Mouse (Mus musculus): ENCODE measurements around the gene Leng9.

The Leng9 gene

DNA sequence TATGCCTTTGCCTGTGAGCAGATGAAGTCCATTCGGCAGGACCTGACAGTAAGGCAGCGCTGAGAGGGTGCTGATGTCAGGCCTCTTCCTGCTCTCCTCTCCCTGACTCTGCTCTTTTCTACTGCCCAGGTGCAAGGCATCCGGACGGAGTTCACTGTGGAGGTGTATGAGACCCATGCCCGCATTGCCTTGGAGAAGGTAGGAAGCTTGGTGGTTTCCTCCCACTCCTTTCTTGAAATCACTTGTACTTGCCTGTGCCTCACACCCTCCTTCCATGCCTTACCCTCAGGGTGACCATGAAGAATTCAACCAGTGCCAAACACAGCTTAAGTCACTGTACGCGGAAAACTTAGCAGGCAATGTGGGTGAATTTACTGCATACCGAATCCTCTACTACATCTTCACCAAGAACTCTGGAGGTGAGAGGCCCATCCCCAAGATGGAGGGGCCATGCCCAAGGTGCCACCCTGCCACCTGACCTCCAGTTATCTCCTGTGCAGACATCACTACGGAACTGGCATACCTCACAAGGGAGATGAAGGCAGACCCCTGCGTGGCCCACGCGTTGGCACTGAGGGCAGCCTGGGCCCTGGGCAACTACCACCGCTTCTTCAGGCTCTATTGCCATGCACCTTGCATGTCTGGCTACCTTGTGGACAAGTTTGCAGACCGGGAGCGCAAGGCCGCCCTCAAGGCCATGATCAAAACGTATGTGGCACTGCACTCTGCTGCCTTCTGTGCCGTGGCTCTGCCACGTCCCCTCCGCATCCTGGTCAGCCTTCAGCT lies 5.2 kb downstream of the Leng9 start:
- DNase-seq (ENCODE audit: low spot score in 2 of 2), result no peak

DNA sequence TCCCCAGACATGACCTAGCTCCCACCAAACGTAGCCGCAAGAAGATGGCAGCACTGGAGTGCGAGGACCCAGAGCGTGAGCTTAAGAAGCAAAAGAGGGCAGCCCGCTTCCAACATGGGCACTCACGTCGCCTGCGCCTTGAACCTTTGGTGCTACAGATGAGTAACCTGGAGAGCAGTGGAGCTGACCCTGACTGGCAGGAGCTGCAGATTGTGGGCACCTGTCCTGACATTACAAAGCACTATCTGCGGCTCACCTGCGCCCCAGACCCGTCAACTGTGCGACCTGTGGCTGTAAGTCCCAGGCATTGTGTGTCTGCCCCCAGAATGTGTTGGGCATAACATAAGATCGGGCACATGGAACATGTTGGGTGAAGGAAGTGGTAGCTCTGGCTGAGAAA lies 6.1 kb downstream of the Leng9 start:
- no peak for DNase-seq (ENCODE audit: low spot score in 2 of 2)

DNA sequence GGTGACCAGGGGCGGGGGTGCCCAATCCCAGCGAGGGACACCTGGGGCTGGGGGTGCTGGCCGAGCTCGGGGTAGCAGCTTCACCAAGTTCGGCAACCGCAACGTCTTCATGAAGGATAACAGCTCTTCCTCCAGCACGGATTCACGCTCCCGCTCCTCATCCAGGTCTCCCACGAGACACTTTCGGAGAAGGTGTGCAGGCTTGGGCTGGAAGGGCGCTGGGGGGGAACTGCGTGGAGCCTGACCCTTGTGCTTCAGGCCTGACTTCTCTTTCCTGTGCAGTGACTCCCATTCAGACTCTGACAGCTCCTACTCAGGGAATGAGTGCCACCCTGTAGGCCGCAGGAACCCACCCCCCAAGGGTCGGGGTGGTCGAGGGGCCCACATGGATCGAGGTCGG lies 6.7 kb downstream of the Leng9 start:
- no peak for DNase-seq (ENCODE audit: low spot score in 2 of 2)

DNA sequence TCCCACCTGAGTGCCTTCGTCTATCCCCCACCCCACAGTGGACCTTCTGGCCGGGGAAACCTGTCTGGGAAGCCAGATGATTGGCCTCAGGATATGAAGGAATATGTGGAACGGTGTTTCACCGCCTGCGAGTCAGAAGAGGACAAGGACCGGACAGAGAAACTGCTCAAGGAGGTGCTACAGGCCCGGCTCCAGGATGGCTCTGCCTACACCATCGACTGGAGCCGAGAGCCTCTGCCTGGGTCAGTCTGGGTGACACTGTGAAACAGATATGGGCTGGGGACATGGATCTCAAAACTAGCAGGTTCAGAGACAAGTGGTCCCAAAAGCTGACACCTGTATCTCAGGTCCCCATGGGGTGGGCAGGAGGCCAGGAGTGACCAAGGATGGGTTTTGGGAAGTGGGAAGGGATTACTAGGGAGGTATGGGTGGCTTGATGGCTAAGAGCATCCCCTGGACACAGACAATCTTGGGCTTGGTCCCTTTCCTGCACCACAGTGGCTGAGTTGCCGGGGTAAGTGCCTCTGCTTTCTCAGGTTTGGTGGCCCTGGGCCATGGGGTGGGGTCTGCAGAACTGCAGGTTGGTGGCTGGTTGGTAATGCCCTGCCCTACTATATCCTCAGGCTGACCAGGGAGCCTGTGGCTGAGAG lies 7.3 kb downstream of the Leng9 start:
- DNase-seq (ENCODE audit: low spot score in 2 of 2), result no peak

DNA sequence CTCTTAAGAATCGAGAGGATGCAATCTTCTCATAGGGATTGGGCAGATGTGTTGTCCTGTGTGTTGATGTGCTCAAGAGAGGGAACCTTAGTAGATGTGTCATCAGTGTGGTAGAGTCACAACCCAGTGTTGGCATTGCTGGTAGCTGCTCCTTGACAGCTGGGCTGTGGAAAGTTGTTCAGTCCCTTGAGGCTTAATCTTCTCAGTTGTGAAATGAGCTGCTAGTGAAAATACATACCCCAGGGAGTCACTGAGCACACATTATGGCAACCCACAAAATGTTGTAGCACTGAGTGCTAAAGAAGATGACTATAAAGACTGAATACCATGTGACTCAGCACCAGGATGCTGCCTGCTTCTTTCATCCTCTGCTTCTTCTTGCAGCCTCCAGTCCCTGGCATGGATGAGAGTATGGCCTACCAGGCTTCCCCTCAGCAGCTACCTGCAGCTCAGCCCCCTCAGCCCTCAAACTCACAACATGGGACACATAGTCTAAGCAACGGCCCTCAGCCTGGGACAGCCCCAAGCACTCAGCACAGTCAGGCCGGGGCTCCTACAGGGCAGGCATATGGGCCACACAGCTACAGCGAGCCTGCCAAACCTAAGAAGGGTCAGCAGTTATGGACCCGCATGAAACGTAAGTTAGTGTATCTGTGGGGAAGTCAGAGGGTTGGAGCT lies 8.4 kb downstream of the Leng9 start:
- no peak for DNase-seq (ENCODE audit: low spot score in 2 of 2)

DNA sequence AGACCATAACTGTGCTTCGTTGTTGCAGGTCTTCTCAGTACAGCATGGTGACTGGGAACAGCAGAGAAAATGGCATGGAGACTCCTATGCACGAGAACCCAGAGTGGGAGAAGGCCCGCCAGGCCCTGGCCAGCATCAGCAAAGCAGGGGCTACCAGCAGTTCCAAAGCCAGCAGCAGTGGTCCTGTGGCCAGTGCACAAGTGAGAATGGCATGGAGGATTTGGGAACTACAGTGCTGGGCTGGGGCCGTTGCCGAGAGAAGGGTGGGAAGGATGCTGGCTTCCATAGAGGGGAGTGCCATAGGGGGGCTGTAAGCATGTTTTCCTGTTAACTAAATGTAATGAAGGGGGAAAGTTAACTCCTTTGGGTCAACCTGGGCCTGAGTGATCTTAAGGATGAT lies 10.8 kb downstream of the Leng9 start:
- no peak for DNase-seq (ENCODE audit: low spot score in 2 of 2)

DNA sequence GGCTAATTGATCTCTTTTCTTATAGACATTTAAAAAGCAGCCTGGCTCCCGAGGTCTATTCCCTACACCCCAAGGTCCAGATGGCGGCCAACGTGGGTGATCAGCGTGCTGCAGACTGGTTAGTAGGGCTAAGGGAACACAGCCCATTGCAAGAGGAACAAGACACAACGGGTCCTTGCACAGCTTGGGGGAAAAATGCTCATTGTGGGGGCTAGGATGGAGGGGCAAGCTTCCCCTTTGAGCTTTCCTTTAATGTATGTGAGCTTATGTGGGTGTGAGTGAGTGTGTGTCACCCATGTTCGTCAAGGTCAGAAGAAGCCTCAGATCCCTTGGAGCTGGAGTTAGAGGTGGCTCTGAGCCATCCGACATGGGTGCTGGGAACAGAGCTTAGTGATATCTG lies 11.5 kb downstream of the Leng9 start:
- no peak for DNase-seq (ENCODE audit: low spot score in 2 of 2)

DNA sequence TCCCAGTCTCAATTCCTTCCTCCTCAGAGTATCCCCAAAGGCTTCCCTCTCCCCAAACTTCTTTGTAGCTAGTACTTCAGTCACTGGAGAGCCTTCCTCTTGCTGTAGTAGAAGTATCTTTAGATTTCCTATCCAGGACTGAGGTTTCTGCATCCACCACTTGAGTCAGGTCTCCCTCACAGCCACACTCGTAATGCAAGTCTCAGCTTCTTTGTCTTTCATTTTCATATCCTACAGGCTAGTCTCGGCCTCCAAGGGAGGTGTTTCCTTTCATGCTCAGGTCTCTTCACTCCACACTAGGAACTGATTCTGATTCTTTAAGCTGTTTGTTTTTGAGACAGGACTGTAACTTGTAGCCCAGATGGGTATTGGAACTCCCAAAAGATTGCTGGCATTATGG lies 12.0 kb downstream of the Leng9 start:
- no peak for DNase-seq (ENCODE audit: low spot score in 2 of 2)

DNA sequence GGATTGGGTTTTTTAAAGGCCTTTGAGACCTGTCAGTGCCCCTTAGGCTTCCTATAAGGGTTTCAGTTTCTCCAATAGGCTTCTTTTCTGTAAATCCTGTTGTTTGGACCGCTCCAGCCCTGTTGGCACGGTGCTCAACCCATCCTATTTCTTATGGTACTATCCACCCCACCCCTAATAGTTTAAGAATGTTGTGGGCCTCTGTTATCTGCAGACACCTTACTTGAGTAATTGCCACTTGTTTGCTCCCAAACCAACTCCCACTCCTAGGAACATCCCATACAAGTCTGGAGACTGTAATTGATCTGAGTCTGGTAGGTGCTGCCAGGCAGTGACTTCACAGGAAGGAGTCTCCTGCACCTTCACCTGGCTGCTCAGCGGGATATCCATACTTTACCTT lies 12.4 kb downstream of the Leng9 start:
- DNase-seq (ENCODE audit: low spot score in 2 of 2), result no peak

DNA sequence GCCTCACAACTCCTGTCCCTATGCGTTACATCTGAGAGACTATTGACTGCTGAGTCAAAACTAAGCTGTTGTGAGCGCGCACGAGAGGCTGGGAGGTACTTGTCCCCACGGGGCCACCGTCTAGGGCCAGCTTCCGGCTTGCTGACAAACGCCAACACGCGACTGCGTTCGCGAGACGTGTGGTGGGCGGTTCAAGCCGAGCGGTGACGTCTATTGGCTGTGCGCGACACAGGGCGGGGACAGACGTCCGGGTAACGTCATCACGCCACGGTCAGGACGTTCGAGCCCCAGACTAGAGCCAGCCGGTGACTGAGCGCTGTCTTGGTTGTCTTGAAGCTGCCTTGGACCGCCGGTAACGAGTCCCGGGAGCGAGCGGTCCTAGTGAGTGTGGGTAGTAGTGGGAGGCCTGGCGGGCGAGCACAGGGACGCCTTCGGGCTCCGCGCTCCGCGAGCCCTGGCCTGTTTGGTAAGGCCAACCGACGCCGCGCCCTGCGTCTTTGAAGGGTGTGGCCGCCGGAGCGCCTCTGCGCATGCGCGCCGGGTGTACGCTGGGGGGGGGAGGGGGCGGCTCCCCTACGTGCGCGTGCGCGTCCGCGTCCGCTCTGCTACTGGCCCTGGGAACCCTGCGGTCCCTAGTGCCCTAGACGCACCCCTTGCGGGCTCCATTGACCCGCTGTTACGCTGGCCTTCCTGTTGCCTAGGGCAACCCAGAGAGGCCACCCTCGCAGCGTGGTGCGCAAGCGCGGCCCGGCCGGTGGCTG lies 13.2 kb downstream of the Leng9 start, which contains the start of gene Leng8:
Leng8 (plus strand) TSS at position 269 of the 761 bp plus-strand sequence.
- peak; percentile 97 to 99 for DNase-seq (ENCODE audit: low spot score in 2 of 2)

DNA sequence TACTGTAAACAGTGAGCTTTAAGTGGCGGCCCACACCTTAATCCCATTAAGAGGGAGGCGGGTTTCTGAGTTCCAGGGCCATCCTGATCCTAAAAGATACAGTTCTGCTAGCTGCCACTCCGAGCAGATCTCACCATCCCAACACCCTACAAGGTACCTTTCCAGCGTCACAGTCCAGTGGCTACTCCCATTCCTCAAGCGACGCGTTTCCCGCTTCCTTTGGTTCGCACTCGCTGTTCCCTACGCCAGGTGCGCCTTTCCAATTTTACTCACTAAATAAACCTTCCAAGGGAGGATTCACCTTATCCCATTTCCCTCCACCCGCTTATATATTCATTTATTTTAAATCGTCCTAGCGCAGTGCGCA lies 13.8 kb downstream of the Leng9 start:
- no peak for DNase-seq (ENCODE audit: low spot score in 2 of 2)

DNA sequence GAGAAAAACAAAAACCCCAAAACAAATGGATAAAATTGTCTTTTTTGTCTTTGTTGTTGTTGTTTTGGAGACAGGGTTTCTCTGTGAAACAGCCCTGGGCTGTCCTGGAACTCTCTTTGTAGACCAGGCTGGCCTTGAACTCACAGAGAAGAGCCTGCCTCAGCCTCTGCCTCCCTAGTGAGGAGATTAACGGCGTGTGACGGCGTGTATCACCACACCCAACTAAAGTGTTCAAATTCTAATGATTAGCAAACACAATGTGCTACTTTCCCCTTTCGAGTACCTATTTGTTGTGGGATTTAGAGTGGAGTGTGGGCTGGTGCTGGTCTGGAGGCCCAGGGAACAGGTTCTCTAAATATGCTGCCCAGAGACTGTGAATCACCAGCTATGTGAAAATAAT lies 15.3 kb downstream of the Leng9 start:
- DNase-seq (ENCODE audit: low spot score in 2 of 2), result no peak

DNA sequence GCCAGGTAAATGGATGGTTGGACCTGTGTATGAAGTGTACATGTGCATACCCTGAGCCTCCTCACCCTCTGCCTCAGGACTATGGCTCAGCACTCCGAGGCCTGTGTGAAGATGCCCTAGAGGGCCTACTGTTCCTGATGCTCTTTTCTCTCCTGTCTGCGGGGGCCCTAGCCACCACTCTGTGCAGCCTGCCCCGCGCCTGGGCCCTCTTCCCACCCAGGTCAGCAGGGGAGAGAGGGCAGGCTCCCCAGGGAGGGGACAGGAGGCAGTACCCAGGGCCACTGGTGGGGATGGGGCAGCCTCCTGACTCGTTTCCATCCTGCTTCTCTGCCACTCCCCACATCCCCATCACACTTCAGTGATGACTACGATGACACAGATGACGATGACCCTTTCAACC lies 17.2 kb downstream of the Leng9 start:
- DNase-seq (ENCODE audit: low spot score in 2 of 2), result no peak

DNA sequence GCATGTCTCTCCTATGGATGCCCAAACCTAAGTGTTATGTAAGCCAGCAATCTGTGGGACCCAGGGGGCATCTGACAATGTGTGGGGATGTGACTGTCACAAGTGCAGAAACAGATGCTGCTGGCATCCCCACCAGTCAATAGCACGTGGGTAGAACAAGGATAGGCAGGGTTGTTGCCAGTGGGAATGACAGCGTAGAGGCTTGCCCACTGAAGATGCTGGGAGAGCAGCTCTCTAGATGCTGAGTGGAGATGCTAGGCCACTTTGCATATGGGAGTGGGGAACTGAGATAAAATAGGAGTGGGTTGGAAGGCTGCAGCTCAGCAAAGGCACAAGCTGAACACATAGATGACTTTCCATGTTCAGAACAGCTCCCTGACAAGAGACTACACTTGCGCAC lies 17.6 kb downstream of the Leng9 start:
- no peak for DNase-seq (ENCODE audit: low spot score in 2 of 2)

DNA sequence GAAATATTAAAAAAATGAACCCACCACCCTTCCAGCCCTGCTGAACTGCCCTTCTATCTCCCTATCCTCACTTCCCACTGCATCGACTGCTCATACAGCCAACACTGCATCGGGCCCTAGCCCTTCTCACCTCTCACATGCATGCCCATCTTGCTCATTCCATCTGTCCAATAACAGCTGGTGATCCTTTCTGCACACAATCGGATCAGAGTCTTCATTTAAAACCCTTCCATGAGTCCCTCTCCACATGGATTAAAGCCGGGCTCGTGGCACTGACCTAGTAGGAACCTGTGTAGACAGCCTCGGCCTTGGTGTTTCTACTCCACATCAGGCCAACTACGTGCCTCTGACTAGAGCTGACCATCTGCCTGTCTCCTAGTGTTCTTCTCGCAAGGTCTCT lies 18.2 kb downstream of the Leng9 start:
- no peak for DNase-seq (ENCODE audit: low spot score in 2 of 2)

DNA sequence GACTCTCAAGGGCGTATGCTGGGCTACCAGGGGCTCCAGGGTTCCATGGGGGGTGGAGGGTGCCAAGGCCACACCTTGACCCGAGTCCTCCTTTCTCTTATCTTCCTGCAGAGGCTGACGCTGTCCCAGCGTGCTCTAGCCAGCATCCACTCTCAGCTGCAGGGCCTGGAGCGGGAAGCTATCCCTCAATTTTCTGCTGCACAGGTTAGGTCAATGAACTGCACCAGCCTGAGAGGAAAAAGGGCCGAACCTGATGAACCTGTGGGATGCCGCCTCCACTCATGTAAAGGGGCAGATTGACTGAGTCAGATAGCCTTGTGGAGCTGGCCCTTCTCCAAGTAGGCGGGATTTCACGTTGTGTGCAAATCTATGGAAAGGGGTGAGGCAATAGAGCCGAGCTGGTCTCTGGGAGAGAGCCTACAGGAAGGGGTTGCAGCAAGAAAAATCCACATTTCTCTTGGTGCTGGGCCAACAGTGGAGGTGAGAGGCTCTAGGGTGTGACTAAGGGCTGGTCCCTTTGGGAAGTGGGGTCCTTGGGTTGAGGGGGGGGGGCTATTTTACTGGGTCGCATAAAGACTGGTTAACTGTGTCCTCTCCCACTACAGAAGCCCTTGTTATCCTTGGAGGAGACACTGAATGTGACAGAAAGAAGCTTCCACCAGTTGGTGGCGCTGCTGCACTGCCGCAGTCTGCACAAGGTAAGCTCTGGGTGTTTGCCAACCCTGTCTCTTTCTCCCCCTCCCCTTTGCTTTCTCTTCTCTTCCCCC lies 19.3 kb downstream of the Leng9 start:
- peak; percentile 59 to 84 for DNase-seq (ENCODE audit: low spot score in 2 of 2)

DNA sequence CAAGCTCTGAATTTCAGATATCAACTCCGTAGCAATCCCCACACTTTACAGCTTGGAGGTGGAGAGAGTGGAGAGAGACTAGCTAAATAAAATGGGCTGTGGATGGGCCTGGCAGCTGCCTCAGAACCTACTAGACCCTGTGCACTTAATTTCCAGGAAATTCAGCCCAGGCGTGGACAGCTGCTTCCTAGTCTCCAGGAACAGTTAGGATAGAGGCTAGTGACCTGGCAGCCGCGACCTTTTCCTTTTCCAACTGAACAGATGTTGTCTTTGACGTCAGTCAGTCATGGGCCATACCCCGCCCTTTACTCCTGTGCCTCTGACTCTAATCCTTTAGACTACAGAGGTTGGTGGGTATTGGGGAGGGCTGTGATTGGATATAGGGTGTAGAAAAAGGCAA lies 21.3 kb downstream of the Leng9 start:
- DNase-seq (ENCODE audit: low spot score in 2 of 2), result no peak

DNA sequence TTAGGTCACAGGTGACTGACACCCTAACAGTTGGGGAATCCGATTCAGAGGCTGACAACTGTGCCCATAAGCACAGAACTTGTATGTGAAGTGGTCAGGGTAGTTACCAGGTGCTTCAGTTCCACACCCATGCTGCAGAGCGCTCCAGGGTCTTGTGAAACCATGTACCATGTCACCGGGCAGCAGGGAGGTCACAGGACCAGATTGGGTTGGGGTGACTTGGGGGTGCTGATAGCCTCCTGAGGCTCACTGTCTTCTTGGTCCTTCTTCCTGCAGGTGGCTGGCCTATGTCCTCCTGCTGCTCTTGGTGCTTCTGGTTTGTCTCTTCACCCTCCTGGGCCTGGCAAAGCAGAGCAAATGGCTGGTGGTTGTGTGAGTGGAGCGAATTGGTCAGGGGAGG lies 22.3 kb downstream of the Leng9 start:
- DNase-seq (ENCODE audit: low spot score in 2 of 2), result no peak

DNA sequence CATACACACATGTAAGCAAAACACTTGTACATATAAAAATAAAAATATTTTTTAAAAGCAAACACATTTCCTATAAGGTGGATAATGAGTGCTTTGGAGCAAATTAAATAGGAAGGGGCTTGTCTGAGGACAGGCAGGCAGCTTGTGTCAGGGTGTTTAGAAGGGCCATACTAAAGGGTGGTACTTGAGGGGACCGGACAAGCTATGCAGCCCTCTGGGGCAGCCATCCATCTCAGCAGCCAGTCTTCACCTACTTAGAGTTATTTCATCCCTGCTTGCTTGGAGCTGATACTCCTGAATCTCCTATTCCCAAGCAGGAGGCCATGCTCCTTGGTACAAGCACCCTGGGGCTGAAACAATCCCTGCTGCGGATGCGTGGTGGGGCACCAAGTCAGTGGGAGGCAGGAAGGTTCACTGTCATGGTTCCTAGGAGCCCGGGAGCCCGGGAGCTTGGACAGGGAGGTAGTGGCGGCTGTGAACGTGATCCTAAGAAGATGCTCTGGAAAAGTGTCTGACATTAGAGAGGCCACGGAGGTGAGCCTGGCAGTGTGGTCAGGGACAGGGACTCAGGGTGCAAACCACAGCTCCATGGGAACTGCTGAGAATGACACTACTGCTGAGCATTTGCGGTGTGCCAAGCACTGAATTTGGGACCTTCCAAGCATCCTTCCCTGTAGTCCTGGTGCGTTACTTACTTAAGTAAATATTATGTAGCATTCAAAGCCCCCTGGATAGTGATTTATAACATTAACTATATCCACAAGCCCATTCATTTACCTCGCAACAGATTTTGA lies 23.0 kb downstream of the Leng9 start:
- DNase-seq (ENCODE audit: low spot score in 2 of 2), result no peak

DNA sequence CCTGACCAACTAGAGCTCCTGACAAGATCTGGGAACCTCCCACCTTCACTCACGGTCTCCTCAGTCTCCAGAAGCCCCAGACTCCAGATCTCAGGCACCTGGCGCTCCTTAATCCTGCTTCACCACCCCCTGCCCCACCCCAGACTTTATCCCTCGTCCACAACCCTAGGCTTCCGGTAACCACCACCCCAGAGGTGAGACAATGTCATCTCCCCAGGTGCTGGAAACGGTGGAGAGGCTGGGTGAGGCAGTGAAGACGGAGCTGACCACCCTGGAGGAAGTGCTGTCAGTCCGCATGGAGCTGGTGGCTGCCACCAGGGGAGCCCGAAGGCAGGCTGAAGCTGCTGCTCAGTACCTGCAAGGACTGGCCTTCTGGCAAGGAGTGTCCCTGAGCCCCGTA lies 24.9 kb downstream of the Leng9 start:
- no peak for DNase-seq (ENCODE audit: low spot score in 2 of 2)

DNA sequence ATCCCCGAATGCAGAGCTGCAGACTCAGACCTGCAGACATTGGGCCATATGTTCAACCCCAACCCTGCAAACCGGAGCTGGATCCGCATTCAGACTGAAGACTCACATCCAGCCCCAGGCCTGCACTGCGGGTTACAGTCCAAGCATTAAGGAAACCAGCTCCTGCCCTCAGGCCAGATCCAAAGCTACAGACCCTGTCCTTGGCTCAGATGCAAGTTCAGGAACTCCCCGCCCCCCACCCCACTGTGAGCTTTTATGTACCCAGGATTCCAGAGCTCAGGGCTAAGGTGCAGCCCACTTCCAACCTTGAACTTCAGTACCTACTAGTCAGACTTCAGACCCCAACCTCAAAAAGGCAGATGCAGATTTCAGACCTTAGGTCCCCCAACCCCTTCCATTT lies 25.3 kb downstream of the Leng9 start:
- no peak for DNase-seq (ENCODE audit: low spot score in 2 of 2)

All from thymus, postnatal 10 days (tissue).